Mouse (Mus musculus) C2C12 (cell line): Measurements from ENCODE around the gene Myh10. TPM values are rescaled to one million over a fixed set of nuclear protein-coding genes. Genes with fewer than 3 reads are reported as not detected.

Experiments
- H3K27me3 ChIP-seq: one replicate; pipeline ENCODE4 v1.6.1; 2011; ENCODE audit not compliant: control insufficient read depth, insufficient read depth, insufficient read length
- H3K36me3 ChIP-seq: one replicate; pipeline ENCODE4 v1.6.1; 2011; ENCODE audit not compliant: control insufficient read depth, insufficient read depth
- H3K4me3 ChIP-seq: one replicate; pipeline ENCODE4 v1.5.1; 2011; ENCODE audit warnings: mild to moderate bottlenecking, control low read depth; ENCODE audit not compliant: poor library complexity, insufficient read depth, severe bottlenecking
- H3K79me2 ChIP-seq: one replicate; pipeline ENCODE4 v1.6.1; 2011; ENCODE audit not compliant: control insufficient read depth, insufficient read depth
- H3K79me3 ChIP-seq: one replicate; pipeline ENCODE4 v1.6.1; 2011; ENCODE audit warnings: low read depth, control low read depth
- H3ac ChIP-seq: one replicate; pipeline ENCODE3; 2011; ENCODE audit warnings: low read depth; ENCODE audit not compliant: control insufficient read depth, insufficient read length
- CEBPB ChIP-seq: IDR thresholded peaks from one replicate; pipeline ENCODE4 v1.6.1; 2011; ENCODE audit warnings: low read depth, mild to moderate bottlenecking, control low read depth, moderate library complexity
- CTCF ChIP-seq: IDR thresholded peaks from one replicate; pipeline ENCODE4 v1.5.1; 2011; ENCODE audit not compliant: control insufficient read depth, insufficient read depth, insufficient read length
- FOSL1 ChIP-seq: IDR thresholded peaks from one replicate; pipeline ENCODE4 v1.8.0; 2011; ENCODE audit warnings: mild to moderate bottlenecking, low read length; ENCODE audit not compliant: poor library complexity, insufficient read depth, severe bottlenecking
- MAX ChIP-seq: IDR thresholded peaks from one replicate; pipeline ENCODE4 v1.6.1; 2011; ENCODE audit warnings: mild to moderate bottlenecking, control low read depth
- MYOD1 ChIP-seq: IDR thresholded peaks from one replicate; pipeline ENCODE4 v1.6.1; 2011; ENCODE audit warnings: low read depth; ENCODE audit not compliant: control insufficient read depth, insufficient read length
- MYOG ChIP-seq: IDR thresholded peaks from one replicate; pipeline ENCODE4 v1.6.1; 2011; ENCODE audit not compliant: control insufficient read depth, insufficient read length; ENCODE audit errors: extremely low read depth
- USF1 ChIP-seq: IDR thresholded peaks from one replicate; pipeline ENCODE4 v1.6.1; 2011; ENCODE audit warnings: low read depth, mild to moderate bottlenecking, control low read depth, moderate library complexity
- polyA plus RNA-seq: library from polyadenylated mRNA; unstranded; fragments of >200 nt; fragmentation: generic; extraction: Trizol; gene quantifications from one replicate; pipeline ENCODE4 v1.2.1, GENCODE M21; 2012; ENCODE audit warnings: missing spikeins

The Myh10 gene
- polyA plus RNA-seq, 1 experiment = 40.0 TPM

GRCm38 (mm10) chr11:68767762-68768542, 76.6 kb downstream of the Myh10 start:
- H3K79me3 ChIP-seq = no peaks in the 10 kb centered on the region
- H3K79me2 ChIP-seq = no peaks in the 10 kb centered on the region
- H3K4me3 ChIP-seq = no peak overlapping the region
- TF ChIP-seq MYOG = no peak
- no peak for TF ChIP-seq CTCF
- TF ChIP-seq MAX = no peak
- no peak for TF ChIP-seq MYOD1
- no peak for TF ChIP-seq USF1
- no peak for TF ChIP-seq CEBPB
- TF ChIP-seq FOSL1 = no peak
- H3K36me3 ChIP-seq = peaks cover 85% of the 10 kb centered on the region
- H3K27me3 ChIP-seq = no peaks in the 10 kb centered on the region
- no peak overlapping the region for H3ac ChIP-seq

DNA sequence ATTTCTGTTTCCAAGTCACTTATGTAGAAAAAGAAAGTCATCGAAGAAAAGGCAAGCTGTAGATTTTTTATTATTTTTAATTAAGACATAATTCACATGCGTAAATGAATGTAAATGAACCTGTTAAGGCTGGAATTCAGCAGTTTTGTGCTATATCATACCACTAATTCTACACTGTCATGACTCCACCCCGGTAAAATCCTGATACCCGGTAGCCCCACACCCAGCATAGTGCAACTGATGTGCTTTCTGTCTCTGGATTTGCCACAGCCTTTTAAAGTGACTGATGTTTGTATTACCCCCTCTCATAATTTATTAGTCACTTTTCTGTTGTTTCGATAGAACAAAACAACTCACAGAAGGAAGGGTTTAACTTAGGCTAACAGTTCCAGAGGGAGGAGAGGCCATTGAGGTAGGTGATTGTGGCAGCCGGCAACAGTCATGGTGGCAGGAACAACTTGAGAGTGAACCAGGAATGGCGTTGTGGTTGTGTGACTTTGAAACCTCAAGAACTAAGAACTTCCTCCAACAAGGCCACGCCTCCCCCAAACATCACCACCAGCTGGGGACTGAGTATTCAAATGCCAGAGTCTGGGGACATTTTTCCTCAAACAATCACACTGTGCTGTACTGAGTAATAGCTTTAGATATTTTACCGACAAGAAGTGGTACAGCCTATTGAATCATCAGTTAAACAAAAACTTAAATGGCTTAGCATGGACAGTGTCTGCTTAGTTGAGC, 78.6 kb downstream of the Myh10 start:
- Histone ChIP-seq H3K79me3 (no peaks in the 10 kb centered on the region), H3K79me2 (no peaks in the 10 kb centered on the region), H3ac (no peak overlapping the region), H3K4me3 (no peak overlapping the region), H3K36me3 (peaks cover 74% of the 10 kb centered on the region), H3K27me3 (no peaks in the 10 kb centered on the region)
- TF ChIP-seq CTCF (no peak), MYOD1 (no peak), MYOG (no peak), USF1 (no peak), MAX (no peak), CEBPB (no peak), FOSL1 (no peak)

- H3K36me3 ChIP-seq = peaks cover 21% of the 10 kb centered on the region
These were observed 84.8 kb downstream of the Myh10 start for GRCm38 (mm10) chr11:68776147-68776655.

GRCm38 (mm10) chr11:68777933-68778332, 86.6 kb downstream of the Myh10 start:
- no peaks in the 10 kb centered on the region for H3K79me2 ChIP-seq
- peaks cover 14% of the 10 kb centered on the region for H3K36me3 ChIP-seq
- H3K27me3 ChIP-seq = no peaks in the 10 kb centered on the region
- H3K4me3 ChIP-seq = no peak overlapping the region
- no peak overlapping the region for H3ac ChIP-seq
- no peaks in the 10 kb centered on the region for H3K79me3 ChIP-seq
- no peak for TF ChIP-seq MYOD1
- no peak for TF ChIP-seq MAX
- TF ChIP-seq USF1 = no peak
- TF ChIP-seq CEBPB = no peak
- TF ChIP-seq MYOG = no peak
- no peak for TF ChIP-seq FOSL1
- TF ChIP-seq CTCF = no peak

More at GRCm38 (mm10) chr11:68776147-68776655, 84.8 kb downstream of the Myh10 start:
- no peak overlapping the region for H3ac ChIP-seq
- no peaks in the 10 kb centered on the region for H3K79me3 ChIP-seq
- H3K79me2 ChIP-seq = no peaks in the 10 kb centered on the region
- H3K27me3 ChIP-seq = no peaks in the 10 kb centered on the region
- TF ChIP-seq FOSL1 (no peak), USF1 (no peak), MYOG (no peak), CEBPB (no peak), MYOD1 (no peak)
- no peak overlapping the region for H3K4me3 ChIP-seq

DNA sequence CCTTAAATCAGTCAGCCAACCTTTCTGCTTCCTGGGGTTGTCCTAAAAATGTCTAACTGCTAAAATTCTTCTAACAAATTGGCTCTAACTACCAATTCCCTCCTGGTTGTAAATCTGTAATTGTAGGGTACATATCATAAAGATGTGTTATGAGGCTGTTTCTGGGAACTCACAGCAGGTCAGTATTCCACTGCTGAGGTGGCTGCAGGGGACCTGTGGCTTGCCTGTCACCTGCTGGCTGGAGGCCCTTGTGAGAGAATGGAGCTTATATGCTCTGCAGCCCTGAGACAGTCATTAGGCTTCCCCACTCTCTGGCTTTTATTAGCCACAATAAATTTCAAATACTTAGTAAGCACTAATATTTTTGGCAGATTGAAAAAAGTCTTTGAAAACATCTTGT, 87.5 kb downstream of the Myh10 start:
- no peak overlapping the region for H3K4me3 ChIP-seq
- H3K27me3 ChIP-seq = no peaks in the 10 kb centered on the region
- TF ChIP-seq MYOG = no peak
- no peak for TF ChIP-seq MYOD1
- no peak for TF ChIP-seq FOSL1
- TF ChIP-seq MAX = no peak
- no peak for TF ChIP-seq USF1
- TF ChIP-seq CTCF = no peak
- no peak for TF ChIP-seq CEBPB
- no peak overlapping the region for H3ac ChIP-seq
- H3K36me3 ChIP-seq = peaks cover 14% of the 10 kb centered on the region
- H3K79me3 ChIP-seq = no peaks in the 10 kb centered on the region
- H3K79me2 ChIP-seq = no peaks in the 10 kb centered on the region
